Mouse (Mus musculus): ENCODE measurements around the gene Fes. TPM values are rescaled to one million over a fixed set of nuclear protein-coding genes. Genes with fewer than 3 reads are reported as not detected.
A peak's percentile ranks its signal among the peaks of the same experiment; 100 is the strongest.

Fes gene
- total and polyA plus RNA-seq, 3 experiments: 2.7 to 6.6 TPM; not detected in 1

GRCm38 (mm10) chr7:80339793-80340628 lies 47.7 kb downstream of the Fes start:
- peaks cover 0 to 12% of the 10 kb centered on the region in 2 experiments; a peak in 2 of 4 replicates for H3K36me3 ChIP-seq (ENCODE audit: control insufficient read depth in 1 of 2, insufficient read depth in 2 of 2, low read length in 2 of 2)
- DNase-seq (ENCODE audit: low read depth, low spot score): peak; percentile 98
- peak overlapping the region; percentile 38 for H3K27ac ChIP-seq (ENCODE audit: control insufficient read depth, low read depth, low read length)
- no peaks in the 10 kb centered on the region for H3K9me3 ChIP-seq (replicated peaks; ENCODE audit: insufficient read depth, low read length)
- H3K4me1 ChIP-seq (ENCODE audit: control insufficient read depth in 1 of 2, insufficient read depth in 2 of 2, low read length in 2 of 2): peaks cover 0 to 31% of the 10 kb centered on the region in 2 experiments; a peak in 3 of 4 replicates
- peak overlapping the region; percentile 70 to 77 for H3K4me3 ChIP-seq (ENCODE audit: control insufficient read depth in 1 of 2, insufficient read depth in 1 of 2, low read depth in 2 of 2, low read length in 2 of 2)
- H3K27me3 ChIP-seq (ENCODE audit: control insufficient read depth in 1 of 2, insufficient read depth in 2 of 2, low read length in 2 of 2): no peaks in the 10 kb centered on the region
- peaks cover 11% of the 10 kb centered on the region for H3K79me2 ChIP-seq (ENCODE audit: control insufficient read depth, insufficient read depth, low read length, poor library complexity)
- peak overlapping the region; percentile 69 for H3K9ac ChIP-seq (ENCODE audit: control insufficient read depth, low read depth, low read length, poor library complexity, severe bottlenecking)
- TF ChIP-seq HCFC1 (IDR thresholded peaks at IDR 0.05; ENCODE audit: low read depth, low read length) (no peak; the same call in 1 of the 2 replicates), USF1 (IDR thresholded peaks at IDR 0.05; ENCODE audit: low read depth, low read length) (no peak), TAL1 (IDR thresholded peaks at IDR 0.05; ENCODE audit: low read length) (no peak), RCOR1 (IDR thresholded peaks at IDR 0.05; ENCODE audit: low read depth, low read length) (0 out of 2 replicates have a peak, but pooled peaks have one; percentile 10), NRF1 (IDR thresholded peaks at IDR 0.05; ENCODE audit: insufficient read depth, low read depth, low read length, poor library complexity, severe bottlenecking) (peak; percentile 99), GABPA (IDR thresholded peaks at IDR 0.05; ENCODE audit: low read depth, low read length) (no peak), GATA1 (IDR thresholded peaks at IDR 0.05; ENCODE audit: low read depth, low read length) (no peak), POLR2A (IDR thresholded peaks at IDR 0.05; ENCODE audit: control insufficient read depth in 1 of 2, insufficient read depth in 1 of 2, low read depth in 1 of 2, low read length in 2 of 2, poor library complexity in 1 of 2) (peak; percentile 81 to 87), BHLHE40 (IDR thresholded peaks at IDR 0.05; ENCODE audit: borderline replicate concordance, low read depth, low read length) (no peak), POLR2AphosphoS2 (IDR thresholded peaks at IDR 0.05; ENCODE audit: low read length) (peak; percentile 76; the same call in 1 of the 2 replicates), EP300 (IDR thresholded peaks at IDR 0.05; ENCODE audit: low read depth in 1 of 2, low read length in 2 of 2) (no peak), ZNF384 (IDR thresholded peaks at IDR 0.05; ENCODE audit: low read depth, low read length) (no peak), ZMIZ1 (IDR thresholded peaks at IDR 0.05; ENCODE audit: low read depth, low read length) (peak; percentile 53; the same call in 1 of the 2 replicates), RAD21 (IDR thresholded peaks at IDR 0.05; ENCODE audit: low read depth, low read length) (peak; percentile 49), POLR2AphosphoS5 (IDR thresholded peaks at IDR 0.05; ENCODE audit: borderline replicate concordance, low read depth, low read length) (no peak), E2F4 (IDR thresholded peaks at IDR 0.05; ENCODE audit: borderline replicate concordance, low read depth, low read length) (no peak), SIN3A (IDR thresholded peaks at IDR 0.05; ENCODE audit: low read length) (peak; percentile 87), JUND (IDR thresholded peaks at IDR 0.05; ENCODE audit: low read depth, low read length) (no peak), SMC3 (IDR thresholded peaks at IDR 0.05; ENCODE audit: low read depth, low read length) (peak; percentile 53), ETS1 (IDR thresholded peaks at IDR 0.05; ENCODE audit: low read depth, low read length) (no peak), ZC3H11A (IDR thresholded peaks at IDR 0.05; ENCODE audit: low read depth, low read length) (no peak), MEF2A (IDR thresholded peaks at IDR 0.05; ENCODE audit: extremely low read depth, insufficient replicate concordance, low read depth, low read length, poor library complexity, severe bottlenecking) (no peak), CTCF (IDR thresholded peaks at IDR 0.05 in 2 of 3, conservative IDR thresholded peaks at IDR 0.05 in 1 of 3; ENCODE audit: control insufficient read depth in 1 of 3, insufficient read depth in 1 of 3, low read depth in 2 of 3, low read length in 3 of 3, poor library complexity in 1 of 3, severe bottlenecking in 1 of 3) (peak; percentile 70 to 87 (median 86)), MAZ (IDR thresholded peaks at IDR 0.05; ENCODE audit: low read depth, low read length) (no peak), TBP (IDR thresholded peaks at IDR 0.05; ENCODE audit: low read depth, low read length) (peak; percentile 48; the same call in 1 of the 2 replicates), TCF12 (IDR thresholded peaks at IDR 0.05; ENCODE audit: low read depth, low read length) (0 out of 2 replicates have a peak, but pooled peaks have one; percentile 32), USF2 (IDR thresholded peaks at IDR 0.05; ENCODE audit: borderline replicate concordance in 1 of 2, insufficient read depth in 1 of 2, low read depth in 1 of 2, low read length in 2 of 2) (no peak), NELFE (IDR thresholded peaks at IDR 0.05; ENCODE audit: low read depth, low read length) (peak; percentile 87), MAX (IDR thresholded peaks at IDR 0.05; ENCODE audit: low read length) (peak; percentile 28; the same call in 1 of the 2 replicates), MXI1 (IDR thresholded peaks at IDR 0.05; ENCODE audit: low read depth, low read length) (peak; percentile 55; the same call in 1 of the 2 replicates), ZKSCAN1 (IDR thresholded peaks at IDR 0.05; ENCODE audit: low read depth, low read length) (no peak), CHD2 (IDR thresholded peaks at IDR 0.05; ENCODE audit: low read length) (no peak), KAT2A (conservative IDR thresholded peaks at IDR 0.05; ENCODE audit: low read depth, low read length) (no peak; the same call in 1 of the 2 replicates), MYC (IDR thresholded peaks at IDR 0.05; ENCODE audit: low read depth, low read length) (0 out of 2 replicates have a peak, but pooled peaks have one; percentile 33), CHD1 (IDR thresholded peaks at IDR 0.05; ENCODE audit: low read depth, low read length) (no peak)

All from MEL (cell line).